Mouse (Mus musculus) cortical plate, adult 2 months (tissue): Measurements from ENCODE around the gene P2ry12.

ENCODE experiments used
- CTCF ChIP-seq: fragments of 200-500 bp; IDR thresholded peaks from 2 replicates; pipeline ENCODE4 v1.5.1; 2011; ENCODE audit warnings: mild to moderate bottlenecking, control low read depth, low read length; ENCODE audit not compliant: insufficient read depth; ENCODE audit errors: extremely low read depth
- POLR2A ChIP-seq: fragments of 200-500 bp; IDR thresholded peaks from 2 replicates; pipeline ENCODE4 v1.6.1; 2011; ENCODE audit warnings: mild to moderate bottlenecking, low read length, control low read depth; ENCODE audit not compliant: insufficient read depth; ENCODE audit errors: extremely low read depth

DNA sequence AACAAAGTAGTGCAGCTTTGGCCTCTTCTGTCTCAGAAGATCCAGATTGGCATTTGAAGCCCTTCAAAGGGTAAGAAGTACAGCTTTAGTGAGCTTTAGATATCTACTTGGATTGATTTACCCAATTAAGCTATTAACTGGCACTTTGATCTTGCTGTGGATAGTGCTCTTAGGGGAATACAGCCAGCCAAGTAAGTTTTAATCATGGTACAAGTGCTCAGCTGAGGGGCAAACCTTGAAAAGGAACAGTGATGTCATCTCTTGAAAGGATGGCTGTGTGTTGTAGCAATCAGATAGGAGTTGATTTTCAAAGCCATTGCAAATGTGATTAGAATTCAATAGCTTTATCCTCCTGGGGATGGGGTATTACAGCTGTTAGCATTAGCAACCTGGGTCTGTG is 80.5 kb downstream of the P2ry12 start:
- TF ChIP-seq CTCF (no peak), POLR2A (no peak)
